Mouse (Mus musculus) limb, embryonic 15.5 days (tissue): Measurements from ENCODE around the gene Cep95. TPM values are rescaled to one million over a fixed set of nuclear protein-coding genes. Genes with fewer than 3 reads are reported as not detected.
"Not testable (repeated sequence)": the region's sequence is repeated elsewhere in the genome, so short reads cannot be mapped to it uniquely, and the experiment has no call there.

Experiments
- ATAC-seq: fragments of 200-750 bp; cut with Nextera tagmentation; 2 replicates; pipeline ENCODE4 v1.8.0; 2017; ENCODE audit warnings: low read depth, moderate TSS enrichment; ENCODE audit not compliant: insufficient number of reproducible peaks, low FRiP score, low TSS enrichment
- H3K27ac ChIP-seq: fragments of 300-500 bp; sonication (generic); 2 replicates; pipeline ENCODE4 v1.5.1; 2015; ENCODE audit warnings: moderate library complexity, mild to moderate bottlenecking, inconsistent platforms
- H3K27me3 ChIP-seq: fragments of 300-500 bp; sonication (generic); 2 replicates; pipeline ENCODE4 v1.6.1; 2015; ENCODE audit warnings: inconsistent platforms
- H3K36me3 ChIP-seq: fragments of 300-500 bp; sonication (generic); 2 replicates; pipeline ENCODE4 v1.6.1; 2015; ENCODE audit warnings: inconsistent platforms
- H3K4me1 ChIP-seq: fragments of 300-500 bp; sonication (generic); 2 replicates; pipeline ENCODE4 v1.6.1; 2015; ENCODE audit warnings: inconsistent platforms
- H3K4me2 ChIP-seq: fragments of 300-500 bp; sonication (generic); 2 replicates; pipeline ENCODE4 v1.6.1; 2015; ENCODE audit warnings: mild to moderate bottlenecking, inconsistent platforms
- H3K4me3 ChIP-seq: fragments of 300-500 bp; sonication (generic); 2 replicates; pipeline ENCODE4 v1.5.1; 2015; ENCODE audit warnings: mild to moderate bottlenecking, inconsistent platforms
- H3K9ac ChIP-seq: fragments of 300-500 bp; sonication (generic); 2 replicates; pipeline ENCODE4 v1.6.1; 2015; ENCODE audit warnings: inconsistent platforms
- H3K9me3 ChIP-seq: fragments of 300-500 bp; sonication (generic); 2 replicates; pipeline ENCODE4 v1.6.1; 2016; ENCODE audit warnings: inconsistent platforms
- WGBS: fragments of 180-500 bp; shearing (Covaris S2); methylation state at CpG from one replicate; pipeline ENCODE4 v1.1.7; 2015; 5-methylcytosine and 5-hydroxymethylcytosine counted together
- polyA plus RNA-seq: library from polyadenylated mRNA; unstranded; fragments of >200 nt; fragmentation: Nextera tagmentation; extraction: Ambion mirVana; gene quantifications from 2 replicates; pipeline ENCODE4 v1.2.1, GENCODE M21; 2015

The Cep95 gene
- polyA plus RNA-seq: 21.9 and 22.5 TPM in 2 replicates

- H3K9ac ChIP-seq: peak within 1 kb of the TSS; percentile 95
- WGBS: 0% methylated on average over 53 of the region's 58 CpGs
- peak within 1 kb of the TSS; percentile 97 for H3K27ac ChIP-seq
- ATAC-seq: peak; percentile 93
- H3K27me3 ChIP-seq: no peaks in the 10 kb centered on the region
- no peaks in the 10 kb centered on the region for H3K9me3 ChIP-seq
- peaks cover 10% of the 10 kb centered on the region for H3K4me1 ChIP-seq
- H3K4me3 ChIP-seq: peak within 1 kb of the TSS; percentile 82
- H3K36me3 ChIP-seq: peaks cover 32% of the 10 kb centered on the region
- H3K4me2 ChIP-seq: peak within 1 kb of the TSS; percentile 69
Observed at GRCm38 (mm10) chr11:106788775-106789459, at the start of gene Cep95, which contains the start of gene Ddx5. TSS of gene Cep95 (plus strand) at chr11:106789252. TSS of gene Ddx5 (minus strand) at chr11:106789185.

DNA sequence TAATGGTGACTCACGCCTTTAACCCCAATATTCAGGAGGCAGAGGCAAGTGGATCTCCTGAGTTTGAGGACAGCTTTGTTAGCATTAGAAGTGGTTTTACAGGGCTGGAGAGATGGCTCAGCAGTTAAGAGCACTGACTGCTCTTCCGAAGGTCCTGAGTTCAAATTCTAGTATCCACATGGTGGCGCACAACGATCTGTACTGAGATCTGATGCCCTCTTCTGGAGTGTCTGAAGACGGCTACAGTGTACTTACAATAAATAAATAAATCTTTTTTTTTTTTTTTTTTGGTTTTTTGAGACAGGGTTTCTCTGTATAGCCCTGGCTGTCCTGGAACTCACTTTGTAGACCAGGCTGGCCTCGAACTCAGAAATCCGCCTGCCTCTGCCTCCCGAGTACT, 48.3 kb upstream of the Cep95 start:
- H3K4me1 ChIP-seq, H3K27ac ChIP-seq, H3K4me2 ChIP-seq, H3K9ac ChIP-seq, ATAC-seq, H3K9me3 ChIP-seq, H3K4me3 ChIP-seq, H3K27me3 ChIP-seq, H3K36me3 ChIP-seq: not testable (repeated sequence)
- WGBS: 90% methylated on average over 5 of the region's 8 CpGs

DNA sequence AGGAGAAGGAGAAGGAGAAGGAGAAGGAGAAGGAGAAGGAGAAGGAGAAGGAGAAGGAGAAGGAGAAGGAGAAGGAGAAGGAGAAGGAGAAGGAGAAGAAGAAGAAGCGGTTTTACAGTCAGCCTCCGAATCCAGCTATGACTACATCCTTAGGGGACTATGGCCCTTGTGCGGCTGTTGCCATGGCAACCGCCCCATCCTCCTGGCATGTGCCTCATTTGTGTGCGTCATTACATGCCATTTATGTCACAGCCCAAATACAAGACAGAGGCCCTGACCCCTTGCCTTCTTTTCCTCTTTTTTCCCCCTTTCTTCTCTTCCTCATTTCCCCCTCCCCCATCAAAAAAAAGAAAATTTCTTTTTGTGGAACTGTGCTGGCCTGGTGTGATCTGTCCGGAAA, 47.8 kb upstream of the Cep95 start:
- Histone ChIP-seq H3K9me3 (no peaks in the 10 kb centered on the region), H3K27ac (no peak overlapping the region), H3K27me3 (no peaks in the 10 kb centered on the region), H3K4me2 (no peak overlapping the region), H3K4me3 (no peak overlapping the region), H3K9ac (no peak overlapping the region), H3K4me1 (no peaks in the 10 kb centered on the region), H3K36me3 (no peaks in the 10 kb centered on the region)
- 62% methylated on average over 6 of the region's 6 CpGs for WGBS
- ATAC-seq: no peak

GRCm38 (mm10) chr11:106741826-106742225, 47.2 kb upstream of the Cep95 start:
- Histone ChIP-seq H3K4me3 (no peak overlapping the region), H3K27ac (no peak overlapping the region), H3K36me3 (no peaks in the 10 kb centered on the region), H3K9me3 (no peaks in the 10 kb centered on the region), H3K27me3 (no peaks in the 10 kb centered on the region), H3K4me1 (no peaks in the 10 kb centered on the region), H3K9ac (no peak overlapping the region), H3K4me2 (no peak overlapping the region)
- 93% methylated on average over 3 of the region's 3 CpGs for WGBS
- no peak for ATAC-seq

DNA sequence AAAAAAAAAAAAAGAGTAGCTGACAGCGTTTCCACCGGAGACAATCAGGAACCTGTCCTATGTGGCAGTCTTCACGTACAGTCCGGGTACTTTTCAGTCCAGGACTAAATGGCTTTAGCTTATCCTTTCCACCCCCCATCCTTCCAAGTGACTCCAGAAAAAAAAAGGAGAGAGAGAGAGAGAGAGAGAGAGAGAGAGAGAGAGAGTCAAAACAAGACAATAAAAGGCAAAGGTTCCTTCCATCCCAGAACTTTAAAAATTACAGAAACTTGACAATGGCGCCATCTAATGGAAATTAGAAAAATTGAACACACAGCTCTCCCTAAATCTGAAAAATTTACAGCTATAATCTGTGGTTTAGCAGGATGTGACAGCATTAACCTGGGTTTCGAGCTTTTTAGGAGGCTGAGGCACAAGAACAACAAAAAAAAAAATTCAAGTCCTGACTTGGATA, 46.6 kb upstream of the Cep95 start:
- Histone ChIP-seq H3K4me1 (no peaks in the 10 kb centered on the region), H3K36me3 (no peaks in the 10 kb centered on the region), H3K27me3 (no peaks in the 10 kb centered on the region), H3K9ac (no peak overlapping the region), H3K4me2 (no peak overlapping the region), H3K4me3 (no peak overlapping the region), H3K27ac (no peak overlapping the region), H3K9me3 (no peaks in the 10 kb centered on the region)
- ATAC-seq: no peak
- WGBS: 50% methylated on average over 6 of the region's 6 CpGs

GRCm38 (mm10) chr11:106744949-106745348, 44.1 kb upstream of the Cep95 start:
- no peak overlapping the region for H3K9ac ChIP-seq

GRCm38 (mm10) chr11:106749557-106750120, 39.4 kb upstream of the Cep95 start:
- not testable (repeated sequence) for H3K9me3 ChIP-seq, H3K4me1 ChIP-seq, H3K27me3 ChIP-seq, H3K9ac ChIP-seq, H3K4me3 ChIP-seq, H3K36me3 ChIP-seq, ATAC-seq, H3K27ac ChIP-seq, H3K4me2 ChIP-seq
- WGBS: 96% methylated on average over 7 of the region's 7 CpGs

More at GRCm38 (mm10) chr11:106744949-106745348, 44.1 kb upstream of the Cep95 start:
- no peaks in the 10 kb centered on the region for H3K36me3 ChIP-seq
- no peak overlapping the region for H3K4me2 ChIP-seq
- no peaks in the 10 kb centered on the region for H3K4me1 ChIP-seq
- no peaks in the 10 kb centered on the region for H3K9me3 ChIP-seq
- no peaks in the 10 kb centered on the region for H3K27me3 ChIP-seq
- H3K4me3 ChIP-seq: no peak overlapping the region
- WGBS: 90% methylated on average over 5 of the region's 5 CpGs
- H3K27ac ChIP-seq: no peak overlapping the region
- no peak for ATAC-seq

DNA sequence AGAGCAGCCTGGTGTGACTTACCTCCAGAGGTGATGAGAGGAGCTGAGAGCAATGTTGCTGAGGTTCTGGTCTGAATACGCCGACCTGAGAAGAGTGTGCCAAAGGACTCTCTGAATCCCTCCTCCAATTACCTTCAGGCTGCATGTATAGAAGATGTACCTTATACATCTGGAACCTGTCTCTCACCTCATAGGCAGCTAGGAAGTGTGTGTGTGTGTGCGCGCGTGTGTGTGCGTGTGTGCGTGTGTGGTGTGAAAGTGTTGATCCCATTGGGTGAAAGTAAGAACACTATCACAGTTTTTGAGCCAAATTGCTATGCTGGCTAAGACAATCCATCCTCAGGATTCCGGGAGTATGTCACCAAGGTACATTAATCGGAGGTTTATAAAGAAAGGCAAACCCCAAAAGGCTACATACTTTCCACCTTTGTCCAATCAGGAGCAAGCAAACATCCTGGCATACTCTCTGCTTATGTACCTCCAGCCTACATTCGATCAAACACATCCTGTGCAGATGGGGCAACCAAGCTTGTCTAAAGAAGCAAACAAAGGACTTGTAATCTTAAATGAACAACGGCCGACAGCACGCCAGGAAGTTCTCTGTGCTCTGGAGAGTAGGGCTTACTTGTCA, 38.8 kb upstream of the Cep95 start, which contains the start of gene Pecam1:
Gene Pecam1, minus strand, starts transcription at position 508 of the 631 bp plus-strand sequence.
- Histone ChIP-seq H3K27ac (no peak within 1 kb of the TSS), H3K9me3 (no peaks in the 10 kb centered on the region), H3K4me3 (no peak within 1 kb of the TSS), H3K36me3 (no peaks in the 10 kb centered on the region), H3K4me2 (no peak within 1 kb of the TSS), H3K27me3 (no peaks in the 10 kb centered on the region), H3K9ac (no peak within 1 kb of the TSS), H3K4me1 (no peaks in the 10 kb centered on the region)
- no peak for ATAC-seq
- WGBS: 86% methylated on average over 13 of the region's 13 CpGs

DNA sequence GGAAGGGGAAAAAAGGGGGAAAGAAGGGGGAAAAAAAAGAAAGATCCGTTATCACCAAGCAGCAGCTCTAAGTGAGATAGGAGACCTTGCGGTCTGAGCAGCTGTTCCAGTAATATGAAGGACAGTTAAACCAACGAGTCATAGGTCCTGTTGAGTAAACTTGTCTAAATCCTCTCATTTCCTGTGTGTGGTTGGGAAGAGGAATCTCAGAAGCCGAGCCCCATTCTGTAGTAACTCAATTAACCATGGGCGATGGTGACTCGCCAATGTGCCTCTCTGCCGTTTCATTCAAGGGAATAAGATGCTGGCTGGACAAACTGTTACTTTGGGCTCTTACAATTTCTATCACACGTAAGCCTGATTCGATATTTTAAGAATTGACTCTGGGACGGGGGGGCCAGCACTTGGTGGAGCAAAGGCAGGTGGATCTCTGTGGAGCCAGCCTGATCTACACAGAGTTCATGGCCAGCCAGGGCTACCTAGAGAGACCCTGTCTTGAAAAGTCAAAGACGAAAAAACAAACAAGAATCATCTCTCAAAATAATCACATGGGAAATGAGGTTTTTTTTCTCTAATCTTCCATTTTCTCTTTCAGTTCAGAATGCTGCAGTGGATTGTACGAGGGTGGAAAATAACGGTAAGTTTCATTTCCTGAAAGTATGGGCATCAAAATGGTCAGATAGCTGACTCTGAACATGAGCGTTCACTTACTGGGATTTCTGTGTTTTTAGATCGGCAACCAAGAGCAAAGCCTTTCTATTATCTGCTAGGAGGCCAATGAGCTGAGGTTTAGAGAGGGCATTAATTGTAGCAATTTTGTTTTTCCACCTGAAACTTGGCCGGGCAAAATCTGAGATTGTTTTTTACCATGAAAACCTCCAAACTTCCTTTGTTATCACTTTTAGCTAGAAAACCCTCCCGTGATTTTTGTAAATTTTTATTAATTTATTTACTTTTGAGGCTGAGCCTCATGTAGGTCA, 37.7 kb upstream of the Cep95 start, which contains the start of gene Milr1:
Gene Milr1, plus strand, starts transcription at position 188 of the 980 bp plus-strand sequence.
- Histone ChIP-seq H3K9ac (no peak within 1 kb of the TSS), H3K27me3 (no peaks in the 10 kb centered on the region), H3K4me2 (no peak within 1 kb of the TSS), H3K4me1 (no peaks in the 10 kb centered on the region), H3K9me3 (no peaks in the 10 kb centered on the region), H3K36me3 (no peaks in the 10 kb centered on the region), H3K27ac (no peak within 1 kb of the TSS), H3K4me3 (no peak within 1 kb of the TSS)
- WGBS: 81% methylated on average over 17 of the region's 17 CpGs
- no peak for ATAC-seq

- no peaks in the 10 kb centered on the region for H3K9me3 ChIP-seq
- H3K36me3 ChIP-seq: no peaks in the 10 kb centered on the region
- no peak overlapping the region for H3K4me3 ChIP-seq
- no peaks in the 10 kb centered on the region for H3K27me3 ChIP-seq
- ATAC-seq: no peak
- no peak overlapping the region for H3K9ac ChIP-seq
- no peak overlapping the region for H3K4me2 ChIP-seq
- H3K27ac ChIP-seq: no peak overlapping the region
- H3K4me1 ChIP-seq: no peaks in the 10 kb centered on the region
- 82% methylated on average over 7 of the region's 7 CpGs for WGBS
Observed at GRCm38 (mm10) chr11:106752103-106752502, 36.9 kb upstream of the Cep95 start.

DNA sequence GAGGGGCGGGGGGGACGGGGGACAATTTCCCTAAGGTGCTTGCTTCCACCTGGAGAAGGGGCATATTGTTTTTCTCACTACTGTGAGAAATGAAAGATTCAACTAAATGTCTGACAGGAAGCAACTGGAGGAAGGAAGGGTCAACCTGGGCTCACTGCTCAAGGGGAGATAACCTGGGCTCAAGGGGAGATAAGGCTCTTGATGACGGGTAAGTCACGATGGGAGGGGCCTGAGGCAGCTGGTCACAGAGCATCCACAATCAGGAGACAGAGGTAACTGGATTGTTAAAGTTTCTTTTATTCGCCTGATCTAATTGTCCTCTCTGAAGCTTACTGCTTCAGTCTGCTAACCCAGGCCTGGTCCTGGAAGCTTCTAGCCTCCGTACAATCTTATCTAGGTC, 35.7 kb upstream of the Cep95 start:
- ATAC-seq: no peak
- no peaks in the 10 kb centered on the region for H3K9me3 ChIP-seq
- 84% methylated on average over 6 of the region's 6 CpGs for WGBS
- no peak overlapping the region for H3K27ac ChIP-seq
- H3K4me2 ChIP-seq: no peak overlapping the region
- no peaks in the 10 kb centered on the region for H3K4me1 ChIP-seq
- no peaks in the 10 kb centered on the region for H3K36me3 ChIP-seq
- H3K4me3 ChIP-seq: no peak overlapping the region
- no peaks in the 10 kb centered on the region for H3K27me3 ChIP-seq
- H3K9ac ChIP-seq: no peak overlapping the region
